Mouse (Mus musculus): Measurements from ENCODE around the gene Thbs4. TPM values are rescaled to one million over a fixed set of nuclear protein-coding genes. Genes with fewer than 3 reads are reported as not detected.

Thbs4 gene
- polyA plus RNA-seq, 2 experiments = 38.3 to 59.9 TPM

DNA sequence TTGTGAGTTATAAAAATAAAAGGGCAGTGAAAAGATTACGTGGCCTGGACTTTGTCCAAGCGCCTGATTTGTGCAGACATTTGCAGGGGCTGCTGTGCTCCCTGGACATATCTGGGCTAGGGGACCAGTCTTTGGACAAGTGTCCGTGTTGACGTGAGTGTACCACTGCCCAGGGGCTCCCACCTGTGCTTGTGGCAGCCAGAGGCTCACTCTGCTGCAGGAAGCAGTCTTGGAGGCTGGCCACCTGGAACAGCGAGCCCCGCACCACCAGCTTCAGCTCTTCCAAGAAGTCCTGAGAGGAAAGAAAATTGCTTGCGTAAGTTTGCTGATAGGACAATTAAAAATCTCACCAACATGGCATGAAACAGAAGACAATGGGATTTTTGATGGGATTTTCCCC lies 18.7 kb downstream of the Thbs4 start:
- H3K9me3 ChIP-seq (ENCODE audit: control insufficient read depth, low read length) = no peaks in the 10 kb centered on the region
- H3K9ac ChIP-seq (ENCODE audit: low read depth, low read length, severe bottlenecking) = no peak overlapping the region
- 59% methylated on average over 7 of the region's 7 CpGs for WGBS
- H3K27ac ChIP-seq (replicated peaks; ENCODE audit: low read depth, low read length) = no peak overlapping the region
- no peak for DNase-seq (ENCODE audit: low spot score)
- no peaks in the 10 kb centered on the region for H3K27me3 ChIP-seq (ENCODE audit: control insufficient read depth, insufficient read depth, low read length)
- no peak for ATAC-seq (ENCODE audit: low FRiP score, low read depth)
- H3K36me3 ChIP-seq (ENCODE audit: control insufficient read depth, insufficient read depth, low read length) = no peaks in the 10 kb centered on the region
- TF ChIP-seq POLR2A (IDR thresholded peaks at IDR 0.05; ENCODE audit: borderline replicate concordance, extremely low read depth, insufficient read depth, insufficient read length) = no peak
- no peak overlapping the region for H3K4me3 ChIP-seq (replicated peaks; ENCODE audit: low read length)
- no peak overlapping the region for H3K4me2 ChIP-seq (replicated peaks; ENCODE audit: low read depth, low read length, severe bottlenecking)
- H3K4me1 ChIP-seq (ENCODE audit: control insufficient read depth, insufficient read depth, low read length) = peaks cover 13% of the 10 kb centered on the region

DNA sequence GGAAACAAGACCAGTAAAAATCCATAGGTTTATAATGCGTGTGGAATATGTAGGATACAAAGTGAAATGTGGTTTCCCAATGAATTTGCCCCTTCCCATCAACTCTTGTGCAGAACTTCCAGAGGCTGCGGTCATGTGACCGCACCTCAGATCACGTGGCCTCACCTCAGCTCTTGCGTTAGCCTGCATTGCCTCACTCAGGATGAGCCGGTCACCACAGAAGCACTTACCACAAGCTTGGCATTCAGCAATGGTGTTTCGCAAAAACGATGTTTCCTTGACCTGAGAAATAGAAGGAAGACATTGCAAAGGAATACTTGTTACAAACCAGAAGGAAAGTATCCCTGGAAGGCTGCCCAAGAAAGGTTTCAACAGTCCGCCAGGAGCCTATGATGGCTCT lies 19.7 kb downstream of the Thbs4 start:
- ATAC-seq (ENCODE audit: low FRiP score, low read depth) = no peak
- TF ChIP-seq POLR2A (IDR thresholded peaks at IDR 0.05; ENCODE audit: borderline replicate concordance, extremely low read depth, insufficient read depth, insufficient read length) = no peak
- Histone ChIP-seq H3K27ac (replicated peaks; ENCODE audit: low read depth, low read length) (no peak overlapping the region), H3K9me3 (ENCODE audit: control insufficient read depth, low read length) (no peaks in the 10 kb centered on the region), H3K4me3 (replicated peaks; ENCODE audit: low read length) (no peak overlapping the region), H3K36me3 (ENCODE audit: control insufficient read depth, insufficient read depth, low read length) (no peaks in the 10 kb centered on the region), H3K4me2 (replicated peaks; ENCODE audit: low read depth, low read length, severe bottlenecking) (no peak overlapping the region), H3K4me1 (ENCODE audit: control insufficient read depth, insufficient read depth, low read length) (peaks cover 9% of the 10 kb centered on the region), H3K27me3 (ENCODE audit: control insufficient read depth, insufficient read depth, low read length) (no peaks in the 10 kb centered on the region), H3K9ac (ENCODE audit: low read depth, low read length, severe bottlenecking) (no peak overlapping the region)
- DNase-seq (ENCODE audit: low spot score) = no peak
- 92% methylated on average over 9 of the region's 9 CpGs for WGBS

- DNase-seq (ENCODE audit: low spot score) (no peak), ATAC-seq (ENCODE audit: low FRiP score, low read depth) (no peak)
- Histone ChIP-seq H3K9ac (ENCODE audit: low read depth, low read length, severe bottlenecking) (no peak overlapping the region), H3K4me3 (replicated peaks; ENCODE audit: low read length) (no peak overlapping the region), H3K36me3 (ENCODE audit: control insufficient read depth, insufficient read depth, low read length) (no peaks in the 10 kb centered on the region), H3K27ac (replicated peaks; ENCODE audit: low read depth, low read length) (no peak overlapping the region), H3K27me3 (ENCODE audit: control insufficient read depth, insufficient read depth, low read length) (no peaks in the 10 kb centered on the region), H3K4me1 (ENCODE audit: control insufficient read depth, insufficient read depth, low read length) (peaks cover 5% of the 10 kb centered on the region; the same call in 1 of the 2 replicates), H3K9me3 (ENCODE audit: control insufficient read depth, low read length) (no peaks in the 10 kb centered on the region), H3K4me2 (replicated peaks; ENCODE audit: low read depth, low read length, severe bottlenecking) (no peak overlapping the region)
- TF ChIP-seq POLR2A (IDR thresholded peaks at IDR 0.05; ENCODE audit: borderline replicate concordance, extremely low read depth, insufficient read depth, insufficient read length) = no peak
- WGBS = 62% methylated on average over 8 of the region's 8 CpGs
Observed at GRCm38 (mm10) chr13:92772500-92772899, 22.1 kb downstream of the Thbs4 start.

DNA sequence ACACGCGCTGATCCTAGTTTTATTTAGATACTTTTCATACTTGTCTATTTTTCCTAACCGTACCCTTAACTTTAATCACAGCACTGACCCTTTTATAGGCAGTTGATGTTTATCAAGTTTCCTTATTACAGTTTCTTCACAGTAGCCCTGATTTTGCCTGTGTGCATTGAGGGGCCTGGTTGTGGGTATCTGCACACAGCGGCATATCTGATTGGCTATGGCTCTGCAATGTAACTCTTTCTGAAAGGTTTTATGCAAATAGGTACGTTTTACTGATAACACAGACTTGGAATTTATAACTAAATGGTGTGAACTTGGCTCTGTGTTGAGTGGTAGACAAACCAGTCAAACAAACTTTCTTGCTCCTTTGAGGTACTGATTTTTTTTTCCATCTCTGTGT lies 23.1 kb downstream of the Thbs4 start:
- H3K4me1 ChIP-seq (ENCODE audit: control insufficient read depth, insufficient read depth, low read length) = peaks cover 5% of the 10 kb centered on the region; the same call in 1 of the 2 replicates
- no peak for ATAC-seq (ENCODE audit: low FRiP score, low read depth)
- H3K4me3 ChIP-seq (replicated peaks; ENCODE audit: low read length) = no peak overlapping the region
- no peaks in the 10 kb centered on the region for H3K9me3 ChIP-seq (ENCODE audit: control insufficient read depth, low read length)
- H3K27me3 ChIP-seq (ENCODE audit: control insufficient read depth, insufficient read depth, low read length) = no peaks in the 10 kb centered on the region
- no peak overlapping the region for H3K27ac ChIP-seq (replicated peaks; ENCODE audit: low read depth, low read length)
- no peak overlapping the region for H3K9ac ChIP-seq (ENCODE audit: low read depth, low read length, severe bottlenecking)
- DNase-seq (ENCODE audit: low spot score) = no peak
- no peaks in the 10 kb centered on the region for H3K36me3 ChIP-seq (ENCODE audit: control insufficient read depth, insufficient read depth, low read length)
- no peak overlapping the region for H3K4me2 ChIP-seq (replicated peaks; ENCODE audit: low read depth, low read length, severe bottlenecking)
- TF ChIP-seq POLR2A (IDR thresholded peaks at IDR 0.05; ENCODE audit: borderline replicate concordance, extremely low read depth, insufficient read depth, insufficient read length) = no peak
- 78% methylated on average over 5 of the region's 5 CpGs for WGBS

- Histone ChIP-seq H3K4me1 (ENCODE audit: control insufficient read depth, insufficient read depth, low read length) (no peaks in the 10 kb centered on the region), H3K27ac (replicated peaks; ENCODE audit: low read depth, low read length) (no peak overlapping the region), H3K4me3 (replicated peaks; ENCODE audit: low read length) (no peak overlapping the region), H3K9me3 (ENCODE audit: control insufficient read depth, low read length) (no peaks in the 10 kb centered on the region), H3K27me3 (ENCODE audit: control insufficient read depth, insufficient read depth, low read length) (no peaks in the 10 kb centered on the region), H3K9ac (ENCODE audit: low read depth, low read length, severe bottlenecking) (no peak overlapping the region), H3K36me3 (ENCODE audit: control insufficient read depth, insufficient read depth, low read length) (no peaks in the 10 kb centered on the region), H3K4me2 (replicated peaks; ENCODE audit: low read depth, low read length, severe bottlenecking) (no peak overlapping the region)
- 60% methylated on average over 5 of the region's 6 CpGs for WGBS
- no peak for TF ChIP-seq POLR2A (IDR thresholded peaks at IDR 0.05; ENCODE audit: borderline replicate concordance, extremely low read depth, insufficient read depth, insufficient read length)
- DNase-seq (ENCODE audit: low spot score) (no peak), ATAC-seq (ENCODE audit: low FRiP score, low read depth) (no peak)
Observed at GRCm38 (mm10) chr13:92765454-92766242, 29.0 kb downstream of the Thbs4 start.

Measured in limb, embryonic 14.5 days (tissue).